Mouse (Mus musculus) layer of hippocampus, adult 2 months (tissue): Measurements from ENCODE around the gene Dnase1l3. TPM values are rescaled to one million over a fixed set of nuclear protein-coding genes. Genes with fewer than 3 reads are reported as not detected.
A peak's percentile ranks its signal among the peaks of the same experiment; 100 is the strongest.

Experiments used
- DNase-seq, 2 experiments: peaks; one replicate each; pipeline ENCODE4 v3.0.0; 2022; ENCODE audit warnings: low spot score in 2 of 2
- H3K27ac ChIP-seq: fragments of 200-600 bp; 2 replicates; pipeline ENCODE4 v1.8.1; 2022
- H3K4me3 ChIP-seq: fragments of 200-600 bp; 2 replicates; pipeline ENCODE4 v1.8.1; 2022; ENCODE audit warnings: mild to moderate bottlenecking
- CTCF ChIP-seq: fragments of 200-600 bp; conservative IDR thresholded peaks from 2 replicates; pipeline ENCODE4 v1.8.1; 2022; ENCODE audit warnings: antibody characterized with exemption, mild to moderate bottlenecking, moderate library complexity
- total RNA-seq, 2 experiments: library from RNA; stranded (reverse); gene quantifications; 2 replicates each; pipeline ENCODE4 v1.2.3; 2021

Dnase1l3 gene
- total RNA-seq, 2 experiments from 2014 or later = not detected

GRCm38 (mm10) chr14:8029752-8030151, 35.4 kb upstream of the Dnase1l3 start:
- H3K4me3 ChIP-seq = no peak overlapping the region
- no peak for TF ChIP-seq CTCF
- H3K27ac ChIP-seq = peak overlapping the region; percentile 88
- DNase-seq = no peak

GRCm38 (mm10) chr14:8028086-8028485, 33.7 kb upstream of the Dnase1l3 start:
- H3K27ac ChIP-seq = peak overlapping the region; percentile 54
- DNase-seq = no peak
- no peak for TF ChIP-seq CTCF
- H3K4me3 ChIP-seq = no peak overlapping the region

- peak overlapping the region; percentile 71 for H3K27ac ChIP-seq
- H3K4me3 ChIP-seq = no peak overlapping the region
- no peak for TF ChIP-seq CTCF
- DNase-seq = no peak
These were observed 32.6 kb upstream of the Dnase1l3 start for GRCm38 (mm10) chr14:8026769-8027531.

- Histone ChIP-seq H3K4me3 (no peak overlapping the region), H3K27ac (no peak overlapping the region)
- DNase-seq = no peak
- TF ChIP-seq CTCF = no peak
These were observed 30.6 kb upstream of the Dnase1l3 start for GRCm38 (mm10) chr14:8024936-8025335.

- TF ChIP-seq CTCF = no peak
- no peak for DNase-seq
- peak overlapping the region; percentile 8; the same call in 1 of the 2 replicates for H3K27ac ChIP-seq
- no peak overlapping the region for H3K4me3 ChIP-seq
These were observed 30.1 kb upstream of the Dnase1l3 start for GRCm38 (mm10) chr14:8024469-8024868.

GRCm38 (mm10) chr14:8020546-8020945, 26.2 kb upstream of the Dnase1l3 start:
- Histone ChIP-seq H3K27ac (peak overlapping the region; percentile 32; the same call in 1 of the 2 replicates), H3K4me3 (no peak overlapping the region)
- no peak for TF ChIP-seq CTCF
- DNase-seq = no peak

GRCm38 (mm10) chr14:8020011-8020410, 25.6 kb upstream of the Dnase1l3 start:
- Histone ChIP-seq H3K4me3 (no peak overlapping the region), H3K27ac (no peak overlapping the region)
- no peak for DNase-seq
- no peak for TF ChIP-seq CTCF

GRCm38 (mm10) chr14:8016951-8017350, 22.6 kb upstream of the Dnase1l3 start:
- TF ChIP-seq CTCF = no peak
- H3K27ac ChIP-seq = peak overlapping the region; percentile 8
- DNase-seq = no peak
- no peak overlapping the region for H3K4me3 ChIP-seq

- TF ChIP-seq CTCF = no peak
- DNase-seq = no peak
- no peak overlapping the region for H3K4me3 ChIP-seq
- H3K27ac ChIP-seq = peak overlapping the region; percentile 8; the same call in 1 of the 2 replicates
These were observed 21.9 kb upstream of the Dnase1l3 start for GRCm38 (mm10) chr14:8016276-8016675.

- Histone ChIP-seq H3K4me3 (no peak overlapping the region), H3K27ac (peak overlapping the region; percentile 8; the same call in 1 of the 2 replicates)
- no peak for TF ChIP-seq CTCF
- no peak for DNase-seq
These were observed 21.4 kb upstream of the Dnase1l3 start for GRCm38 (mm10) chr14:8015756-8016155.

- no peak for DNase-seq
- TF ChIP-seq CTCF = no peak
- H3K4me3 ChIP-seq = no peak overlapping the region
- H3K27ac ChIP-seq = no peak overlapping the region
These were observed 17.6 kb upstream of the Dnase1l3 start for GRCm38 (mm10) chr14:8011938-8012337.

- Histone ChIP-seq H3K4me3 (no peak overlapping the region), H3K27ac (no peak overlapping the region)
- no peak for TF ChIP-seq CTCF
- no peak for DNase-seq
These were observed 16.9 kb upstream of the Dnase1l3 start for GRCm38 (mm10) chr14:8011297-8011696.

GRCm38 (mm10) chr14:8007923-8008322, 13.6 kb upstream of the Dnase1l3 start:
- no peak for DNase-seq
- TF ChIP-seq CTCF = no peak
- Histone ChIP-seq H3K4me3 (no peak overlapping the region), H3K27ac (no peak overlapping the region)

GRCm38 (mm10) chr14:8007486-8007885, 13.1 kb upstream of the Dnase1l3 start:
- no peak for DNase-seq
- Histone ChIP-seq H3K4me3 (no peak overlapping the region), H3K27ac (no peak overlapping the region)
- peak; percentile 25; the same call in 1 of the 2 replicates for TF ChIP-seq CTCF
